Mouse (Mus musculus): ENCODE data around the gene Ssh2. TPM values are rescaled to one million over a fixed set of nuclear protein-coding genes. Genes with fewer than 3 reads are reported as not detected.

Gene Ssh2
- polyA plus RNA-seq, 1 experiment: not detected

DNA sequence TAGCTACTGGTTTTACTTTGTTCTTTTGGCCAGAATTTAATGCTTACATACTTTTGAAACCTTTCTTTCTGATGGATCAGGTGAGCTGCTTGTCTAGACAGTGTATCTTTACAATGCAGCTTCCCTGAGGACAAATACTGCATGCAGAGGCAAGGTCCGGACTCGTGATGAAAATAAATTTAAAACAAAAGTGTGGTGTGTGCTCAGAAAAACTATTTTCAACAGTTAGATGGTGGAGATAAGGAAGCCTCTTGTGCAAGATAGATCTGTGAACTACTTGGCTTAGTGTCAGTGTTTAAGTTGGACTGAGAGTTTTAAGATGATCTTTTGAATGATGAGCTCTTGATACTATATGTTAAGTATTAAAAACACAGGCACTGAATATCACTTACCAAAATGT is 186.4 kb downstream of the Ssh2 start:
- Histone ChIP-seq H3K4me1 (ENCODE audit: control insufficient read depth, insufficient read depth, low read length) (peaks cover 4% of the 10 kb centered on the region; the same call in 1 of the 2 replicates), H3K27ac (ENCODE audit: insufficient read depth, low read depth, low read length) (no peak overlapping the region), H3K4me3 (ENCODE audit: insufficient read depth, low read depth, low read length) (no peak overlapping the region)
- 78% methylated on average over 2 of the region's 2 CpGs for whole genome bisulfite sequencing
- TF ChIP-seq CTCF (IDR thresholded peaks at IDR 0.05; ENCODE audit: insufficient read depth, low read depth, low read length) (no peak), POLR2A (IDR thresholded peaks at IDR 0.05; ENCODE audit: insufficient read depth, low read depth, low read length) (no peak)

DNA sequence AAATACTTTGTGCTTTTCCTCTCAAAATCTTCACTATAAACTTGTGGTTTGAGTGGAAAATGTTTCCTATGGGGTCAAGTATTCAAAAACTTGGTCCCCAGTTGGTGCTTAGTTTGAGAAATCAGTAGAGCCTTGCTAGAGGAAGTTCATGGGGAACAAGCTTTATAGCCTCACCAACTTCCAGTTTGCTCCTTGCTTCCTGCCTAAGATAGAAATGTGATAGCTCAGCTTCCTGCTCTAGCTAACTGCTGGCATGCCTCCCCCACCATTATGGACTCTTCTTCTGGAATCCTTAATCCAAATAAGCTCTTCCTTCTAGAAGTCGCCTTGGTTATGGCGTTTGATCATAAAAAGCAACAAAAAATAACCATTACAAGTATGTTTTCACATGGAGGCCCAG is 190.2 kb downstream of the Ssh2 start:
- TF ChIP-seq CTCF (IDR thresholded peaks at IDR 0.05; ENCODE audit: insufficient read depth, low read depth, low read length) (no peak), POLR2A (IDR thresholded peaks at IDR 0.05; ENCODE audit: insufficient read depth, low read depth, low read length) (no peak)
- no peak overlapping the region for H3K4me3 ChIP-seq (ENCODE audit: insufficient read depth, low read depth, low read length)
- H3K27ac ChIP-seq (ENCODE audit: insufficient read depth, low read depth, low read length): no peak overlapping the region
- no peaks in the 10 kb centered on the region for H3K4me1 ChIP-seq (ENCODE audit: control insufficient read depth, insufficient read depth, low read length)
- 81% methylated on average over 2 of the region's 2 CpGs for WGBS

DNA sequence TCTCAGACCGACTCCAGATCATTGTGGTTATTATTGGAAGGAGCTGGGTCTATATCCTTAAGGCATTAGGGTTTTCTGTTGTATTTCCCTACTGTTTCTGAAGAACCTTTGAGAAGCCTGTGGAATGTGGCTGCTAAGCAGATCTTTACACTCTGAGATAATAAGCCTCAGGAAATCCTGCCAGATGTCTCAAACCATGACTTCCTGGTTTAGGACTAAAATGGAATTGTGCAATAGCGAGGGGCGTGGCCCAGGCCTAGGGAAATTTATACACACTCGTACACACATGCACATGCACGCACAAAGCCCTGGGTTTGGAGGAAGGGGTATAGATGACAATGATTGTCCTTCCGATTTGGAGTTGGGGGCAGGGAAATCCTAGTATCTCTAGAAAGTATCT is 193.8 kb downstream of the Ssh2 start:
- TF ChIP-seq CTCF (IDR thresholded peaks at IDR 0.05; ENCODE audit: insufficient read depth, low read depth, low read length) (no peak), POLR2A (IDR thresholded peaks at IDR 0.05; ENCODE audit: insufficient read depth, low read depth, low read length) (no peak)
- Histone ChIP-seq H3K4me3 (ENCODE audit: insufficient read depth, low read depth, low read length) (no peak overlapping the region), H3K27ac (ENCODE audit: insufficient read depth, low read depth, low read length) (no peak overlapping the region), H3K4me1 (ENCODE audit: control insufficient read depth, insufficient read depth, low read length) (no peaks in the 10 kb centered on the region)
- WGBS: 83% methylated on average over 6 of the region's 6 CpGs

DNA sequence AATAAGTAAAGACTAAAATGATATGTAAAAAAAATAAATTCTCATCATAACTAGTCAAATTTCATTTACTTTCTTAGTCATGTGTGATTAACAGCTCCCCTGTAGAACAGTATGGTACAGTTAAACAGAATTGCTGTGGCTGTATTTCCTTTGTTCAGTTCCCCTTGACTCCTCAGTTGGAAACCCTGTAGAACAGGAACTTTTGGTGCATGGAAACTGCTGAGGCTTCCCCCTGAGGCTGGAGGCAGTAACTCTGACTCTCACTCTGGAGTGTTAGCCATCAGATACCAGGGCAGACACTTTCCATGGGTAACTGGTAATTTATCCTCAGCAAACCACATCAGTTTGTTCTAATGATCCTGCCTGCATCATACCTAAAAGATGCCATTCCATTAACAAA is 195.2 kb downstream of the Ssh2 start:
- H3K4me1 ChIP-seq (ENCODE audit: control insufficient read depth, insufficient read depth, low read length): no peaks in the 10 kb centered on the region
- no peak overlapping the region for H3K27ac ChIP-seq (ENCODE audit: insufficient read depth, low read depth, low read length)
- TF ChIP-seq POLR2A (IDR thresholded peaks at IDR 0.05; ENCODE audit: insufficient read depth, low read depth, low read length) (no peak), CTCF (IDR thresholded peaks at IDR 0.05; ENCODE audit: insufficient read depth, low read depth, low read length) (no peak)
- H3K4me3 ChIP-seq (ENCODE audit: insufficient read depth, low read depth, low read length): no peak overlapping the region

DNA sequence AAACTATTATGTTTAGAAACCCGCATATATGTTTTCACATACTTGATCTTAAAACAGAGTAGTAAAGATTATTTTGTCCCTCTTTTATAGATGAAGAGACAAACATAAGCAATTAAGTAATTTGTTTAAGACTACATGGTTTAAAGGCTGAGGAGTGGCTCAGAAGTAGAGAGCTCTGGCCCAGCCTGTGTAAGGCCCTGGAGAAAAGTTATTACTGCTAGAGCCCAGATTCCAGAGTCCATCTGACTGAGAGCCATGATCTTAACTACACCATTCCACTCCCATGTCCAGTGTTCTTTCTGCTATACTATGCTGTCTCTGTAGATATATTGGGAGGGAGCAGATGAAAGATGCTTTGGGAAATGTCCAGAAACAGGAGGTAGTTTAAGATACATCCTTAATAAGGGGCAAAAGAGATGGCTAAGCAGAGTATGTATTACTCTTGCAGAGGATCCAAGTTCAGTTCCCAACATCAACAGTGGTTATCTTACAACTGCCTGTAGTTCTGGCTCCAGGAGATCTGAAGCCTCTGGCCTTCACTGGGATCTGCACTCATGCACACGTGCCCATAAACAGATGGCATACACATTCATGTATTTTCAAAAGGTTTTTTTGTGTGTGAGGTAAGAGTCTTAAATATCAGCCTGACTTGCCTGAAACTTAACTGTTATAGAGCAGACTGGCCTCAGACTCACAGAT is 198.2 kb downstream of the Ssh2 start:
- TF ChIP-seq CTCF (IDR thresholded peaks at IDR 0.05; ENCODE audit: insufficient read depth, low read depth, low read length) (no peak), POLR2A (IDR thresholded peaks at IDR 0.05; ENCODE audit: insufficient read depth, low read depth, low read length) (no peak)
- H3K27ac ChIP-seq (ENCODE audit: insufficient read depth, low read depth, low read length): no peak overlapping the region
- 81% methylated on average over 2 of the region's 2 CpGs for WGBS

DNA sequence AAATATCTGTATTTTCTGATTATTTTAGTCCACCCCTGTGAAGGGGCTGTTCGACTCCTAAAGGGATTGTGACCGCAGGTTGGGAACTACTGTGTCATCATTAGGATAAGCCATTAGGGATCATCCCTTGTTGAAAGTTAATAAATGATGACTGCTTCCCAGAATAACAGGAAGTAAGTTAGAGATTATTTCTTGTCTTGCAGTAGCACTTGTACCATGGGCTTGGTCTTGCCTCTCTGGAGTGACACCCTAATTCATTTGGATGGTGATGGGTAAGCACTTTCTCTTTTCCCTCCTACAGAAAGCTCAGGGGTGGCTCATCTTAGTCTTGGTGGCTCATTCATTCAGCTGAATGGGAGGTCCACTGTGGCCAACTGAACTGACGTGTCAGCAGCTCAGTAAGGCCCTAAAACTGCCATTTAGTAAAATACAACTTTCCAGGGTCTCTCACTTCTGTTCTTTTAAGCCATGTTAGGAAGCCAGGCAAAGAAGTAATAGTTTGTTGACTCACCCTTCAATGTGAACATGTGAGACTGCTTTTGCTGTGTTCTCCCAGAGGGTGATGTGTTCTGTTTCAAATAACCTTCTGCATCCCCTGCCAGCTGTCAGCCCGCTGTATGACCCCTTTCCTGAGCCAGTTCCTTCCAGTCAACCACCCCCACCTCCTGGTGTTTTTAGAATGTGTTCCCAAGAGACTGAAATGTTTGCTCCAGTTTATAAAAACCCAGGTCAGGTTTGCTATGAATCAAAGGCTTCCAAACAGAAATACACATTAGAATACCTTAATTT is 200.3 kb downstream of the Ssh2 start:
- WGBS: 76% methylated on average over 4 of the region's 4 CpGs

More for the DNA sequence above, 198.2 kb downstream of the Ssh2 start:
- no peak overlapping the region for H3K4me3 ChIP-seq (ENCODE audit: insufficient read depth, low read depth, low read length)
- no peaks in the 10 kb centered on the region for H3K4me1 ChIP-seq (ENCODE audit: control insufficient read depth, insufficient read depth, low read length)

DNA sequence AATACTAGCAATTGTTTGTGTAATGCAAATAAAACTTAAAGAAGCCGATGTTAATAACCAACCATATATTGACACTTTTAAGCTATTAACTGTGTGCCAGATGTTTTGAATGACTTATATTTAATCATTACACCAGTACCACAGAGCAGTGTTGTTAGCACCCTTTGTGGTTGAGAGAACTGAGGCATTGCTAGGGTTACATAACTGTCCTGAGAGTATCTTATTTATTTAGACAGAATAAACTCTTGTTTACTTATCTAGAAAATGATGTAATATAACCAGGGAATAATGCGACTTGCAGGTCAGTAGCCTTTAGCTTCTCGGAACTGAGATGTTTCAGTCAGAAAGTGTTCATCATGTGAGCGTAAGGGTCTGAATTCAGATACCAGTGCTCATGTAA is 201.9 kb downstream of the Ssh2 start:
- no peak overlapping the region for H3K27ac ChIP-seq (ENCODE audit: insufficient read depth, low read depth, low read length)
- no peak overlapping the region for H3K4me3 ChIP-seq (ENCODE audit: insufficient read depth, low read depth, low read length)
- 97% methylated on average over 4 of the region's 4 CpGs for WGBS
- TF ChIP-seq POLR2A (IDR thresholded peaks at IDR 0.05; ENCODE audit: insufficient read depth, low read depth, low read length) (no peak), CTCF (IDR thresholded peaks at IDR 0.05; ENCODE audit: insufficient read depth, low read depth, low read length) (no peak)
- no peaks in the 10 kb centered on the region for H3K4me1 ChIP-seq (ENCODE audit: control insufficient read depth, insufficient read depth, low read length)

More for the DNA sequence above, 200.3 kb downstream of the Ssh2 start:
- TF ChIP-seq POLR2A (IDR thresholded peaks at IDR 0.05; ENCODE audit: insufficient read depth, low read depth, low read length) (no peak), CTCF (IDR thresholded peaks at IDR 0.05; ENCODE audit: insufficient read depth, low read depth, low read length) (no peak)
- Histone ChIP-seq H3K4me1 (ENCODE audit: control insufficient read depth, insufficient read depth, low read length) (no peaks in the 10 kb centered on the region), H3K27ac (ENCODE audit: insufficient read depth, low read depth, low read length) (no peak overlapping the region), H3K4me3 (ENCODE audit: insufficient read depth, low read depth, low read length) (no peak overlapping the region)

DNA sequence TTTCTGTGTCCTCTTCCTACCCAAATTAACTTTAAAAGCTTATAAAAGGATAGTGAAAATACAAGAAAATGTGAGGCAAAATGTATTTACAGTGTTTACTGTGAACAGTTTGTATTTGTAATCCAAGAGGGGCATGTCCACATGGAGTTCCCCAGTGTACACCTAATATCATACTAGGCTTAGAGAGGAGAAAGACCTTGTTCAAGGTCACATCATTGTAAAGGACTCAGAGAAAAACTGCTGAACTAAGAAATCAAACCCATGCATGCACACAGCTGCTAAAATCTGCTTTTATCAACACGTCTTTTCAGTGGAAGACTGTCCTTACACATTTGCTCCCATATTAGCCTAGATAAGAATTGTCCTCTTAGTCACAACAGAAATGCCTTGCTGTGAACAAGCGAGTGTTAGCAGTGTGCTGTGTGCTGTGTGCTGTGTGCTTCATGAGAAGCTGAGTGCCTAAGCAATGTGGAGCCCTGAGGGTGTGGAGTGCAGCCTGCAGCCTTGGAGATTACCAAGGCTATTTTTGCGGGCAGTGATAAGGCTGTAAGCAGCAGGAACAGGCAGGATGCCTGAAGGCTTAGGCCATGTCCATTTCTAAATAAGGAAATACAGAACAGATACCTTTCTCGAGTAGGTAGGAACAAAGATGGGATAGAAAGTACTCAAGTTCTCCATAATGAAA is 207.2 kb downstream of the Ssh2 start:
- TF ChIP-seq POLR2A (IDR thresholded peaks at IDR 0.05; ENCODE audit: insufficient read depth, low read depth, low read length): no peak
- no peak for TF ChIP-seq CTCF (IDR thresholded peaks at IDR 0.05; ENCODE audit: insufficient read depth, low read depth, low read length)
- Histone ChIP-seq H3K4me3 (ENCODE audit: insufficient read depth, low read depth, low read length) (no peak overlapping the region), H3K4me1 (ENCODE audit: control insufficient read depth, insufficient read depth, low read length) (no peaks in the 10 kb centered on the region), H3K27ac (ENCODE audit: insufficient read depth, low read depth, low read length) (no peak overlapping the region)
- WGBS: 81% methylated on average over 4 of the region's 4 CpGs

DNA sequence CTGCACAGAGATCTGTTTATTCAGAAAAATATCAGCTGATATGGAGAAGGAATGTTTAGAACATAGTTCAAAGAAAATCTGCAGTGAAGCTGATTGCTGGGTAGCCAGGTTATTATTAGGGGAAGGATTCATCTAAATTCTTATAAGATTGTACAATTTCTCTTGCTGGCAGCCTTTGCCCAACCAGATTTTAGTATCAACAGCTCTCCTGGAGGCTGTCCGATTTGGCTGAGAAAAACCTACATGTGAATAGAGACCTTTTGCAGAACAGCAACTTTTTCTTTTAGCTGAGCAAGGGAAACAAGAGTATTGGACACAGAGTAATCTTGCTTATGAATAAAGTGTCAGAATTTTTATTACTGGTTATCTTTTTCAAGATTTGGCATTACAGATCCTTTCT is 212.4 kb downstream of the Ssh2 start:
- no peaks in the 10 kb centered on the region for H3K4me1 ChIP-seq (ENCODE audit: control insufficient read depth, insufficient read depth, low read length)
- TF ChIP-seq POLR2A (IDR thresholded peaks at IDR 0.05; ENCODE audit: insufficient read depth, low read depth, low read length) (no peak), CTCF (IDR thresholded peaks at IDR 0.05; ENCODE audit: insufficient read depth, low read depth, low read length) (no peak)
- WGBS: 62% methylated on average over 1 of the region's 1 CpGs
- no peak overlapping the region for H3K27ac ChIP-seq (ENCODE audit: insufficient read depth, low read depth, low read length)
- no peak overlapping the region for H3K4me3 ChIP-seq (ENCODE audit: insufficient read depth, low read depth, low read length)
